Mouse (Mus musculus): ENCODE results near the gene Speg. TPM values are rescaled to one million over a fixed set of nuclear protein-coding genes. Genes with fewer than 3 reads are reported as not detected.
A peak's percentile ranks its signal among the peaks of the same experiment; 100 is the strongest.

Speg gene
- polyA plus RNA-seq, 1 experiment: 21.2 TPM

GRCm38 (mm10) chr1:75339337-75339736, 35.8 kb upstream of the Speg start:
- 88% methylated on average over 9 of the region's 9 CpGs for WGBS
- Histone ChIP-seq H3K36me3 (ENCODE audit: control insufficient read depth, insufficient read depth, low read length) (no peaks in the 10 kb centered on the region), H3K4me3 (ENCODE audit: extremely low read depth, insufficient read depth, insufficient read length) (no peak overlapping the region), H3K27me3 (ENCODE audit: control insufficient read depth, insufficient read depth, low read length) (no peaks in the 10 kb centered on the region), H3K4me1 (ENCODE audit: control insufficient read depth, insufficient read depth, insufficient read length) (no peaks in the 10 kb centered on the region), H3K27ac (ENCODE audit: insufficient read depth, low read length) (no peak overlapping the region)
- DNase-seq (ENCODE audit: low read depth in 1 of 2, low spot score in 2 of 2): no peak
- TF ChIP-seq POLR2A (IDR thresholded peaks at IDR 0.05; ENCODE audit: low read depth, low read length) (no peak), CTCF (IDR thresholded peaks at IDR 0.05; ENCODE audit: extremely low read depth, insufficient read depth, insufficient read length, insufficient replicate concordance) (no peak)

- Histone ChIP-seq H3K36me3 (ENCODE audit: control insufficient read depth, insufficient read depth, low read length) (no peaks in the 10 kb centered on the region), H3K27me3 (ENCODE audit: control insufficient read depth, insufficient read depth, low read length) (no peaks in the 10 kb centered on the region), H3K4me3 (ENCODE audit: extremely low read depth, insufficient read depth, insufficient read length) (no peak overlapping the region), H3K4me1 (ENCODE audit: control insufficient read depth, insufficient read depth, insufficient read length) (no peaks in the 10 kb centered on the region), H3K27ac (ENCODE audit: insufficient read depth, low read length) (no peak overlapping the region)
- 86% methylated on average over 2 of the region's 2 CpGs for WGBS
- TF ChIP-seq POLR2A (IDR thresholded peaks at IDR 0.05; ENCODE audit: low read depth, low read length): no peak
- TF ChIP-seq CTCF (IDR thresholded peaks at IDR 0.05; ENCODE audit: extremely low read depth, insufficient read depth, insufficient read length, insufficient replicate concordance): no peak
- DNase-seq (ENCODE audit: low read depth in 1 of 2, low spot score in 2 of 2): no peak
These were observed 34.6 kb upstream of the Speg start for GRCm38 (mm10) chr1:75340519-75340918.

GRCm38 (mm10) chr1:75342874-75343416, 32.2 kb upstream of the Speg start:
- no peak for DNase-seq (ENCODE audit: low read depth in 1 of 2, low spot score in 2 of 2)
- no peak overlapping the region for H3K27ac ChIP-seq (ENCODE audit: insufficient read depth, low read length)
- H3K4me3 ChIP-seq (ENCODE audit: extremely low read depth, insufficient read depth, insufficient read length): no peak overlapping the region
- TF ChIP-seq POLR2A (IDR thresholded peaks at IDR 0.05; ENCODE audit: low read depth, low read length): no peak
- TF ChIP-seq CTCF (IDR thresholded peaks at IDR 0.05; ENCODE audit: extremely low read depth, insufficient read depth, insufficient read length, insufficient replicate concordance): peak; percentile 41; the same call in 1 of the 2 replicates
- no peaks in the 10 kb centered on the region for H3K27me3 ChIP-seq (ENCODE audit: control insufficient read depth, insufficient read depth, low read length)
- H3K36me3 ChIP-seq (ENCODE audit: control insufficient read depth, insufficient read depth, low read length): no peaks in the 10 kb centered on the region
- no peaks in the 10 kb centered on the region for H3K4me1 ChIP-seq (ENCODE audit: control insufficient read depth, insufficient read depth, insufficient read length)
- WGBS: 5% methylated on average over 8 of the region's 8 CpGs

- Histone ChIP-seq H3K4me3 (ENCODE audit: extremely low read depth, insufficient read depth, insufficient read length) (no peak overlapping the region), H3K4me1 (ENCODE audit: control insufficient read depth, insufficient read depth, insufficient read length) (no peaks in the 10 kb centered on the region), H3K36me3 (ENCODE audit: control insufficient read depth, insufficient read depth, low read length) (no peaks in the 10 kb centered on the region), H3K27ac (ENCODE audit: insufficient read depth, low read length) (peak overlapping the region; percentile 41), H3K27me3 (ENCODE audit: control insufficient read depth, insufficient read depth, low read length) (no peaks in the 10 kb centered on the region)
- DNase-seq (ENCODE audit: low read depth in 1 of 2, low spot score in 2 of 2): no peak
- TF ChIP-seq CTCF (IDR thresholded peaks at IDR 0.05; ENCODE audit: extremely low read depth, insufficient read depth, insufficient read length, insufficient replicate concordance) (no peak), POLR2A (IDR thresholded peaks at IDR 0.05; ENCODE audit: low read depth, low read length) (no peak)
- WGBS: 48% methylated on average over 15 of the region's 15 CpGs
These were observed 30.6 kb upstream of the Speg start for GRCm38 (mm10) chr1:75344291-75345035.

- 66% methylated on average over 20 of the region's 20 CpGs for WGBS
- Histone ChIP-seq H3K27ac (ENCODE audit: insufficient read depth, low read length) (peak overlapping the region; percentile 41), H3K4me1 (ENCODE audit: control insufficient read depth, insufficient read depth, insufficient read length) (no peaks in the 10 kb centered on the region), H3K27me3 (ENCODE audit: control insufficient read depth, insufficient read depth, low read length) (no peaks in the 10 kb centered on the region), H3K36me3 (ENCODE audit: control insufficient read depth, insufficient read depth, low read length) (no peaks in the 10 kb centered on the region), H3K4me3 (ENCODE audit: extremely low read depth, insufficient read depth, insufficient read length) (no peak overlapping the region)
- TF ChIP-seq CTCF (IDR thresholded peaks at IDR 0.05; ENCODE audit: extremely low read depth, insufficient read depth, insufficient read length, insufficient replicate concordance) (no peak), POLR2A (IDR thresholded peaks at IDR 0.05; ENCODE audit: low read depth, low read length) (no peak)
- DNase-seq (ENCODE audit: low read depth in 1 of 2, low spot score in 2 of 2): no peak
These were observed 29.8 kb upstream of the Speg start for GRCm38 (mm10) chr1:75345036-75345935.

- Histone ChIP-seq H3K4me1 (ENCODE audit: control insufficient read depth, insufficient read depth, insufficient read length) (no peaks in the 10 kb centered on the region), H3K36me3 (ENCODE audit: control insufficient read depth, insufficient read depth, low read length) (no peaks in the 10 kb centered on the region), H3K27ac (ENCODE audit: insufficient read depth, low read length) (no peak overlapping the region), H3K4me3 (ENCODE audit: extremely low read depth, insufficient read depth, insufficient read length) (no peak overlapping the region), H3K27me3 (ENCODE audit: control insufficient read depth, insufficient read depth, low read length) (no peaks in the 10 kb centered on the region)
- TF ChIP-seq CTCF (IDR thresholded peaks at IDR 0.05; ENCODE audit: extremely low read depth, insufficient read depth, insufficient read length, insufficient replicate concordance) (no peak), POLR2A (IDR thresholded peaks at IDR 0.05; ENCODE audit: low read depth, low read length) (no peak)
- 82% methylated on average over 5 of the region's 5 CpGs for WGBS
- no peak for DNase-seq (ENCODE audit: low read depth in 1 of 2, low spot score in 2 of 2)
These were observed 27.8 kb upstream of the Speg start for GRCm38 (mm10) chr1:75347279-75347678.

Data from spleen, adult 2 months (tissue).